Mouse (Mus musculus) spleen, adult 10 weeks (tissue): ENCODE results near the gene Gpatch4. TPM values are rescaled to one million over a fixed set of nuclear protein-coding genes. Genes with fewer than 3 reads are reported as not detected.

ENCODE experiments used
- polyA plus RNA-seq: library from polyadenylated mRNA; stranded (reverse); fragments of 350-450 nt; fragmentation: Illumina TruSeq; extraction: RNeasy Lipid Tissue Mini Kit (QIAGEN cat#74804); gene quantifications from one replicate; pipeline ENCODE4 v1.2.3, GENCODE M21; 2015; ENCODE audit warnings: low replicate concordance; ENCODE audit not compliant: insufficient read depth

Gene Gpatch4
- 34.2 TPM for polyA plus RNA-seq

GRCm38 (mm10) chr3:88042661-88043421, at the start of gene Gpatch4:
Gpatch4 (plus strand) TSS chr3:88043108.

DNA sequence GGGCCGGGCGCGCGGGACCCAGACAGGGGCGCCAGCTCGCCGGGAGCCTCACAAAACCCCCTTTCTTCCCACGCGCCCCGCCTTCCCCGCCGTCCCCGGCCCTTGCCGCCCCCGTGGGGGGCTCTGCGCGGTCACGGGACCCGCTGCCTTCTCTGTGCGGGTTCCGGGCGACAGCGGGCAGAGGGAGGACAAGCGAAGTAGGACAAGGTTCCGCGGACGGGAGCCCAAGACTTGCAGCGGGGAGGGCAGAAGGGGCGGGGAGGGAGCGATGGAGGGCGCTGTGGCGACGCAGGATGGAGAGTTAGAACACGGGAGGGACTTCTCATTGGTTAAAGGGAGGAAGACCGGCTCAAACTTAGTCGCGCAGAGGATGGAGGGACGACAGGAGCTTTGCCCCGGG, 42.7 kb upstream of the Gpatch4 start, which contains the start of gene Bcan:
Gene Bcan (minus strand): TSS at position 50 of the 400 bp plus-strand sequence.

GRCm38 (mm10) chr3:88027434-88028186, 15.3 kb upstream of the Gpatch4 start, which contains the start of gene Hapln2:
Hapln2 (minus strand) TSS chr3:88027583.

DNA sequence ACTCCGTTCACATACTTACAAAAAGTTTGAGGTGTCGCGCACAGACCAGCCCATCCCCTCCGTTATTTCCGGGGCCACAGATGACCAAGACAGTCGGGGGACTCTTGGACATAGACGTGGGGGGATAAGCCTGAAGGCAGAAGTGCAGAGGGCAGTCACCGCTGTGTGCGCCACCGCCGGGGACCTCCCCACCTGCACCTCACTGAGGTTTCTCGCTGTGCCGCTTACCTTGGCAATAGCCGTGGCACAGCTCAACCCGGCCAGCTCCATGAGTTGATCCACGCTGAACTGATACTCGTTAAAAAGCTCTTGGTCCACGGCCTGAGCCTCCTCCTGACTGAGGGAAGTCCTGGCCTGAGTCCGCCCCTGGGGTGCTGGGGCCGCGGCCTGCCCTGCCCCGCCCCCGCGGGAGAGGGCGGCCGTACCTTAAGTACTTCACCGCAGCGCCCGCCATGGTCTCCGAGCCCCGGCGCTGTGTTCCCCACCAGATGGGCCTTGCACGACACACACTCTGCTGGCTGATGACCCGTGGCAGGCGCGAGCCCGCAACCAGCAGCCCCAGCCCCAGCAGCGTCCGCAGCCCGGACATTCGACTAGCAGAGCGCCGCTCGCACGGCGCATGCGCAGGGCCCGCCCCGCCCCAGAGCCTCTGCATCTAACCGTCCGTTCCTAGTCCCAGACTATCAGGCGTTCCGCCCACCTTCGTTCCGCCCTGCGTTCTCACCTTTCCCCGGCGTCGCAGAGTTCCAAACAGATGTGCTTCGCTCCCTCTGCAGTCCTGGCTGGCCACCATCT, 15.2 kb downstream of the Gpatch4 start, which contains the start of gene Naxe:
Gene Naxe (minus strand): TSS at position 594 of the 795 bp plus-strand sequence.

DNA sequence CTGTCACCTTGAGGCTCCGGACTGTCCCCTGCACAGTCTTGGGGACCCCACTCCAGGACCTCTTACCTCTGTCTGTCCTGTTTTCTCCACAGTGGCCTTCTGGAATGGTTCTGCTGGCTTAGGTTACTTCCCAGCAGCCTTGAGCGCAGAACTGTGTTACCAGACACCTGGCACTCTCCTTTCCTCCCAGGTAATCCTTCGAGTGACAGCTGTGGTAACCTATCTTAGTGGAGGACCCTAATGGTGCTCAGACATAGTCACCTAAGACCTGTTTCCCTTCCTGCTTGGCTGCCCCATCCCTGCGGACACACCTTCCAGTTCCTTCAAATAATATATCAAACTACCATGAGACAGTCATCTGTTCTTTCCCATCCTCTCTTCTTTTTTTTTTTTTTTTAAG, 35.3 kb downstream of the Gpatch4 start, which contains the start of gene Ttc24:
Gene Ttc24 (minus strand): TSS at position 101 of the 400 bp plus-strand sequence.

DNA sequence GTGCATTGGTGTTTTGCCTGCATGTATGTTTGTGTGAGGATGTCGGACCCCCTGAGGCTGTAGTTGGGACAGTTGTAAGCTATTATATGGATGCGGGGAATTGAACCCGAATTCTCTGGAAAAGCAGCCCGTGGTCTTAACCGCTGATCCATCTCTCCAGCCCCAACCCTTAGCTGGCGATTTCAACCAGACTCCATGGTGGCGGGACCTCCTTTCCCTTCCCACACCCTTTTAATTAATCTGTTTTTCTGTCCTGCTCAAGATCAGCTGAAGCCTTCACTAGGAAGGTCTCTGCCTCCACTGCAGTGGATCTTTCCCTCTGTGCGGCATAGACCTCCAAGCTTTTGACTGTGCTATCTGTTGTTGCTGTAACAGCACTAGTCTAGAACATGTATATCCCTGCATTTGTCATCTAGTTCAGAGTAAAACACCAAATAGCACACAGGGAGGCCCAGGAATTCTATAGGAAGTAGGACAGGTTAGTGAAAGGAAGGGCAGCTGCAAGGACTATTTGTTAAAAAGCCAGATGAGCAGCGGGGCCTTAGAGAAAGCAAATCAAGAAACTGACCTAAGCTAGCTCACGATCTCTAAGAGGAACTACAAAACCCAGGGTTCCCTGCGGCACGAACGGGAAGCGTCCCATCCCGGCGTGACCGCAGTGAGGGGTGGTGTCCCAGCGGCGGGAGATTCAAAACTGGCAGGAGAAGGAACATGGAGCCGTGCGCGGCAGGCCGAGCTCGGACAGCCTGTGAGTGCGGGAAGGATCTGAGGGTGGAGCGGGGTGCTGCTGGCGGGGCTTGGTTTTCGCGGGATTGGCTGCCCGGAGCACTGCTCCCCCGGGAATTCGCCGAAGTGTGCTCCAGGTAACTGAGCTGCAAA, 38.7 kb downstream of the Gpatch4 start, which contains the start of gene Iqgap3:
Gene Iqgap3 (plus strand): TSS at position 627 of the 879 bp plus-strand sequence.

Other genes with a start within 250 kb of the Gpatch4 start
- 0.08 TPM for gene Ntrk1, start 247.9 kb upstream of the Gpatch4 start, polyA plus RNA-seq
- gene Insrr, start 246.2 kb upstream of the Gpatch4 start, polyA plus RNA-seq: 0.46 TPM
- 11.7 TPM for gene Pear1, start 218.8 kb upstream of the Gpatch4 start, polyA plus RNA-seq
- 15.6 TPM for gene Sh2d2a, start 196.4 kb upstream of the Gpatch4 start, polyA plus RNA-seq
- 24.6 TPM for gene Prcc, start 157.5 kb upstream of the Gpatch4 start, polyA plus RNA-seq
- gene Hdgf, start 136.8 kb upstream of the Gpatch4 start, polyA plus RNA-seq: 113 TPM
- gene Mrpl24, start 123.6 kb upstream of the Gpatch4 start, polyA plus RNA-seq: 238 TPM
- 65.7 TPM for gene Isg20l2, start 112.8 kb upstream of the Gpatch4 start, polyA plus RNA-seq
- gene Rrnad1, start 112.4 kb upstream of the Gpatch4 start, polyA plus RNA-seq: 30.4 TPM
- not detected for gene Crabp2, start 94.4 kb upstream of the Gpatch4 start, polyA plus RNA-seq
- 2.4 TPM for gene Nes, start 72.0 kb upstream of the Gpatch4 start, polyA plus RNA-seq
- not detected for gene Bcan, start 42.9 kb upstream of the Gpatch4 start, polyA plus RNA-seq
- not detected for gene Hapln2, start 15.5 kb upstream of the Gpatch4 start, polyA plus RNA-seq
- gene Naxe, start 15.4 kb downstream of the Gpatch4 start, polyA plus RNA-seq: 43.0 TPM
- gene Ttc24, start 35.2 kb downstream of the Gpatch4 start, polyA plus RNA-seq: not detected
- 1.8 TPM for gene Iqgap3, start 38.9 kb downstream of the Gpatch4 start, polyA plus RNA-seq
- 77.6 TPM for gene Mef2d, start 99.3 kb downstream of the Gpatch4 start, polyA plus RNA-seq
- not detected for gene Rhbg, start 211.6 kb downstream of the Gpatch4 start, polyA plus RNA-seq
- not detected for gene Gm38392, start 244.1 kb downstream of the Gpatch4 start, polyA plus RNA-seq